Mouse (Mus musculus): ENCODE data around the gene Ttc39a. TPM values are rescaled to one million over a fixed set of nuclear protein-coding genes. Genes with fewer than 3 reads are reported as not detected.

Gene Ttc39a
- polyA plus RNA-seq, 1 experiment, result 0.42 TPM

GRCm38 (mm10) chr4:109440381-109440780 lies 34.0 kb downstream of the Ttc39a start:
- Histone ChIP-seq H3K27me3 (ENCODE audit: control insufficient read depth, insufficient read depth, insufficient read length) (no peaks in the 10 kb centered on the region), H3ac (ENCODE audit: control insufficient read depth, insufficient read length, low read depth) (no peak overlapping the region), H3K36me3 (ENCODE audit: control insufficient read depth, insufficient read depth) (peaks cover 5% of the 10 kb centered on the region), H3K4me3 (ENCODE audit: insufficient read depth, poor library complexity, severe bottlenecking) (no peak overlapping the region), H3K79me2 (ENCODE audit: control insufficient read depth, insufficient read depth) (no peaks in the 10 kb centered on the region), H3K79me3 (ENCODE audit: low read depth) (no peaks in the 10 kb centered on the region)
- TF ChIP-seq MAX (IDR thresholded peaks at IDR 0.05) (no peak), CEBPB (IDR thresholded peaks at IDR 0.05; ENCODE audit: low read depth) (no peak), USF1 (IDR thresholded peaks at IDR 0.05; ENCODE audit: low read depth) (no peak), FOSL1 (IDR thresholded peaks at IDR 0.05; ENCODE audit: insufficient read depth, low read length, poor library complexity, severe bottlenecking) (no peak), MYOG (IDR thresholded peaks at IDR 0.05; ENCODE audit: control insufficient read depth, extremely low read depth, insufficient read length) (no peak), MYOD1 (IDR thresholded peaks at IDR 0.05; ENCODE audit: control insufficient read depth, insufficient read length, low read depth) (no peak)

- H3ac ChIP-seq (ENCODE audit: control insufficient read depth, insufficient read length, low read depth), result no peak overlapping the region
- no peak for TF ChIP-seq CEBPB (IDR thresholded peaks at IDR 0.05; ENCODE audit: low read depth)
- no peak for TF ChIP-seq MYOD1 (IDR thresholded peaks at IDR 0.05; ENCODE audit: control insufficient read depth, insufficient read length, low read depth)
- no peak for TF ChIP-seq MAX (IDR thresholded peaks at IDR 0.05)
- TF ChIP-seq CTCF (IDR thresholded peaks at IDR 0.05; ENCODE audit: control insufficient read depth, insufficient read depth, insufficient read length), result no peak
- no peak for TF ChIP-seq MYOG (IDR thresholded peaks at IDR 0.05; ENCODE audit: control insufficient read depth, extremely low read depth, insufficient read length)
- TF ChIP-seq FOSL1 (IDR thresholded peaks at IDR 0.05; ENCODE audit: insufficient read depth, low read length, poor library complexity, severe bottlenecking), result no peak
- TF ChIP-seq USF1 (IDR thresholded peaks at IDR 0.05; ENCODE audit: low read depth), result no peak
Measured at GRCm38 (mm10) chr4:109441000-109441399, 34.6 kb downstream of the Ttc39a start.

GRCm38 (mm10) chr4:109442126-109442525 lies 35.7 kb downstream of the Ttc39a start:
- H3K36me3 ChIP-seq (ENCODE audit: control insufficient read depth, insufficient read depth), result peaks cover 5% of the 10 kb centered on the region
- no peaks in the 10 kb centered on the region for H3K27me3 ChIP-seq (ENCODE audit: control insufficient read depth, insufficient read depth, insufficient read length)
- H3K4me3 ChIP-seq (ENCODE audit: insufficient read depth, poor library complexity, severe bottlenecking), result no peak overlapping the region
- TF ChIP-seq USF1 (IDR thresholded peaks at IDR 0.05; ENCODE audit: low read depth) (no peak), MYOG (IDR thresholded peaks at IDR 0.05; ENCODE audit: control insufficient read depth, extremely low read depth, insufficient read length) (no peak), MYOD1 (IDR thresholded peaks at IDR 0.05; ENCODE audit: control insufficient read depth, insufficient read length, low read depth) (no peak), CEBPB (IDR thresholded peaks at IDR 0.05; ENCODE audit: low read depth) (no peak), FOSL1 (IDR thresholded peaks at IDR 0.05; ENCODE audit: insufficient read depth, low read length, poor library complexity, severe bottlenecking) (no peak)
- H3K79me3 ChIP-seq (ENCODE audit: low read depth), result no peaks in the 10 kb centered on the region
- H3ac ChIP-seq (ENCODE audit: control insufficient read depth, insufficient read length, low read depth), result no peak overlapping the region
- no peaks in the 10 kb centered on the region for H3K79me2 ChIP-seq (ENCODE audit: control insufficient read depth, insufficient read depth)

More at GRCm38 (mm10) chr4:109441000-109441399, 34.6 kb downstream of the Ttc39a start:
- Histone ChIP-seq H3K79me3 (ENCODE audit: low read depth) (no peaks in the 10 kb centered on the region), H3K36me3 (ENCODE audit: control insufficient read depth, insufficient read depth) (peaks cover 5% of the 10 kb centered on the region), H3K27me3 (ENCODE audit: control insufficient read depth, insufficient read depth, insufficient read length) (no peaks in the 10 kb centered on the region), H3K4me3 (ENCODE audit: insufficient read depth, poor library complexity, severe bottlenecking) (no peak overlapping the region), H3K79me2 (ENCODE audit: control insufficient read depth, insufficient read depth) (no peaks in the 10 kb centered on the region)

GRCm38 (mm10) chr4:109442649-109443048 lies 36.2 kb downstream of the Ttc39a start:
- H3K27me3 ChIP-seq (ENCODE audit: control insufficient read depth, insufficient read depth, insufficient read length), result no peaks in the 10 kb centered on the region
- H3K36me3 ChIP-seq (ENCODE audit: control insufficient read depth, insufficient read depth), result peaks cover 5% of the 10 kb centered on the region
- TF ChIP-seq MYOG (IDR thresholded peaks at IDR 0.05; ENCODE audit: control insufficient read depth, extremely low read depth, insufficient read length), result no peak
- no peak for TF ChIP-seq MYOD1 (IDR thresholded peaks at IDR 0.05; ENCODE audit: control insufficient read depth, insufficient read length, low read depth)
- TF ChIP-seq MAX (IDR thresholded peaks at IDR 0.05), result no peak
- TF ChIP-seq USF1 (IDR thresholded peaks at IDR 0.05; ENCODE audit: low read depth), result no peak
- no peak for TF ChIP-seq CEBPB (IDR thresholded peaks at IDR 0.05; ENCODE audit: low read depth)
- TF ChIP-seq FOSL1 (IDR thresholded peaks at IDR 0.05; ENCODE audit: insufficient read depth, low read length, poor library complexity, severe bottlenecking), result no peak
- no peak for TF ChIP-seq CTCF (IDR thresholded peaks at IDR 0.05; ENCODE audit: control insufficient read depth, insufficient read depth, insufficient read length)
- H3K79me3 ChIP-seq (ENCODE audit: low read depth), result no peaks in the 10 kb centered on the region
- no peaks in the 10 kb centered on the region for H3K79me2 ChIP-seq (ENCODE audit: control insufficient read depth, insufficient read depth)
- no peak overlapping the region for H3ac ChIP-seq (ENCODE audit: control insufficient read depth, insufficient read length, low read depth)
- no peak overlapping the region for H3K4me3 ChIP-seq (ENCODE audit: insufficient read depth, poor library complexity, severe bottlenecking)

DNA sequence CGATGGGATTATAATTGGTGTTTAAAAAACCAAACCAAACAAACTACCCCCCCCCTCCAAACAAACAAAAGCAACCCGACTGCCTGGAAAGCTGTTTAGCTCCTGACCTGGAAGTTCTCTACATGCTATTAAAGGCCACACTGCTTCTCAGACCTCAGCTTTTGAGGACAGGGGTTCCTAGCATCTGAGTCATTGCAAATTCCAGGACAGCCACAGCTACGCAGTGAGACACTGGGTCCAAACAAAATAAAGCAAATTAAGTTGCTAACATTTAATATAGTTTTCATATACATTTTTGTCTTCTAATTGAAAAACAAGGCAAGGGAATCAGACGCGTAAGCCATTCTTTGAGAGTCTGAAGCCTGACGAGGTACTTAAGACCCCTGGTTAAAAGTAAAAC lies 38.0 kb downstream of the Ttc39a start:
- H3K79me3 ChIP-seq (ENCODE audit: low read depth), result peaks cover 2% of the 10 kb centered on the region
- no peaks in the 10 kb centered on the region for H3K27me3 ChIP-seq (ENCODE audit: control insufficient read depth, insufficient read depth, insufficient read length)
- H3K4me3 ChIP-seq (ENCODE audit: insufficient read depth, poor library complexity, severe bottlenecking), result no peak overlapping the region
- H3K36me3 ChIP-seq (ENCODE audit: control insufficient read depth, insufficient read depth), result peaks cover 5% of the 10 kb centered on the region
- TF ChIP-seq MYOG (IDR thresholded peaks at IDR 0.05; ENCODE audit: control insufficient read depth, extremely low read depth, insufficient read length), result no peak
- no peak for TF ChIP-seq CTCF (IDR thresholded peaks at IDR 0.05; ENCODE audit: control insufficient read depth, insufficient read depth, insufficient read length)
- no peak for TF ChIP-seq MYOD1 (IDR thresholded peaks at IDR 0.05; ENCODE audit: control insufficient read depth, insufficient read length, low read depth)
- no peak for TF ChIP-seq USF1 (IDR thresholded peaks at IDR 0.05; ENCODE audit: low read depth)
- TF ChIP-seq FOSL1 (IDR thresholded peaks at IDR 0.05; ENCODE audit: insufficient read depth, low read length, poor library complexity, severe bottlenecking), result no peak
- TF ChIP-seq MAX (IDR thresholded peaks at IDR 0.05), result no peak
- no peak for TF ChIP-seq CEBPB (IDR thresholded peaks at IDR 0.05; ENCODE audit: low read depth)
- no peak overlapping the region for H3ac ChIP-seq (ENCODE audit: control insufficient read depth, insufficient read length, low read depth)
- H3K79me2 ChIP-seq (ENCODE audit: control insufficient read depth, insufficient read depth), result peaks cover 3% of the 10 kb centered on the region

DNA sequence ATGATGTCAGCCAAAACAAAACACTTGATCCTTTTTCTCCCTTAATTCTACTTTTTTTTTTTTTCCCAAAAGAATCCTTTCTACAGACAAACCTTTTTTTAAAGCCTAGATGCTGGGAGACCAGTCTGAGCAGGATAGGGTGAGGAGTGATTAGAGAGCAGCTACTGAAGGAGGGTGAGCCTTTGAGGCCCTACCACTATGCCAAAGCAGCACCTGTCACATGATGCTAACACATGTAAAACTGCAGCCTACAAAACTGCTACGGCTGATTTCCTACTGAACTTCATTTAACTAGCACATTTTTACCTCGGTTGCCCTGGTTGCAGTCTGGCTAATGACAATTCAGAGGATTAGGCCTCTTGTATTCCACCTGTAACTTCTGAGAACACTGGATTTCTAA lies 38.5 kb downstream of the Ttc39a start:
- no peaks in the 10 kb centered on the region for H3K27me3 ChIP-seq (ENCODE audit: control insufficient read depth, insufficient read depth, insufficient read length)
- peaks cover 5% of the 10 kb centered on the region for H3K36me3 ChIP-seq (ENCODE audit: control insufficient read depth, insufficient read depth)
- H3K4me3 ChIP-seq (ENCODE audit: insufficient read depth, poor library complexity, severe bottlenecking), result no peak overlapping the region
- peaks cover 2% of the 10 kb centered on the region for H3K79me3 ChIP-seq (ENCODE audit: low read depth)
- peaks cover 4% of the 10 kb centered on the region for H3K79me2 ChIP-seq (ENCODE audit: control insufficient read depth, insufficient read depth)
- no peak overlapping the region for H3ac ChIP-seq (ENCODE audit: control insufficient read depth, insufficient read length, low read depth)
- TF ChIP-seq MYOG (IDR thresholded peaks at IDR 0.05; ENCODE audit: control insufficient read depth, extremely low read depth, insufficient read length) (no peak), MAX (IDR thresholded peaks at IDR 0.05) (no peak), CEBPB (IDR thresholded peaks at IDR 0.05; ENCODE audit: low read depth) (no peak), CTCF (IDR thresholded peaks at IDR 0.05; ENCODE audit: control insufficient read depth, insufficient read depth, insufficient read length) (no peak), USF1 (IDR thresholded peaks at IDR 0.05; ENCODE audit: low read depth) (peak; percentile 14)

Data from C2C12 (cell line).